Mouse (Mus musculus) adrenal gland, adult 2 months (tissue): ENCODE results near the gene Gtf2a1. TPM values are rescaled to one million over a fixed set of nuclear protein-coding genes. Genes with fewer than 3 reads are reported as not detected.
"Not testable (repeated sequence)": the region's sequence is repeated elsewhere in the genome, so short reads cannot be mapped to it uniquely, and the experiment has no call there.

Source experiments
- DNase-seq: peaks from one replicate; pipeline ENCODE4 v3.0.0; 2021
- long read RNA-seq: library from polyadenylated mRNA; stranded (forward); transcript quantifications from one replicate; pipeline ENCODE4 v2.0.0, GENCODE M21; 2021
- polyA plus RNA-seq: library from polyadenylated mRNA; depleted of rRNA; stranded (reverse); fragments of >200 nt; gene quantifications from 2 replicates; pipeline ENCODE4 v1.2.3, GENCODE M21; 2012; rRNA removed
- total RNA-seq, 2 experiments: library from RNA; stranded (reverse); gene quantifications; 2 replicates each; pipeline ENCODE4 v1.2.3; 2021

The Gtf2a1 gene
- total RNA-seq (10 to 100 TPM; 39.3 to 44.5 TPM), polyA plus RNA-seq (11.9 and 13.4 TPM in 2 replicates)
- long read RNA-seq = 0 reads

GRCm38 (mm10) chr12:91589847-91590690, at the start of gene Gtf2a1:
Gene Gtf2a1 (minus strand): TSS chr12:91590487.
- peak; percentile 97 for DNase-seq

GRCm38 (mm10) chr12:91638351-91638750, 48.1 kb upstream of the Gtf2a1 start:
- peak; percentile 20 for DNase-seq

GRCm38 (mm10) chr12:91637136-91637909, 47.0 kb upstream of the Gtf2a1 start:
- DNase-seq = peak; percentile 25

GRCm38 (mm10) chr12:91626482-91626881, 36.2 kb upstream of the Gtf2a1 start:
- peak; percentile 26 for DNase-seq

GRCm38 (mm10) chr12:91625013-91625412, 34.7 kb upstream of the Gtf2a1 start:
- peak; percentile 33 for DNase-seq

GRCm38 (mm10) chr12:91609425-91609824, 19.1 kb upstream of the Gtf2a1 start:
- DNase-seq = no peak

GRCm38 (mm10) chr12:91607678-91608077, 17.4 kb upstream of the Gtf2a1 start:
- DNase-seq = no peak

- no peak for DNase-seq
Observed at GRCm38 (mm10) chr12:91606651-91607050, 16.4 kb upstream of the Gtf2a1 start.

- DNase-seq = no peak
Observed at GRCm38 (mm10) chr12:91604600-91604999, 14.3 kb upstream of the Gtf2a1 start.

- no peak for DNase-seq
Observed at GRCm38 (mm10) chr12:91592128-91592527, 1.8 kb upstream of the Gtf2a1 start.

GRCm38 (mm10) chr12:91591191-91591590, 904 bp upstream of the Gtf2a1 start:
- DNase-seq = no peak

GRCm38 (mm10) chr12:91590716-91591115, 429 bp upstream of the Gtf2a1 start:
- peak; percentile 82 for DNase-seq

- no peak for DNase-seq
Observed at GRCm38 (mm10) chr12:91589542-91589846, 793 bp downstream of the Gtf2a1 start.

- peak; percentile 78 for DNase-seq
Observed at GRCm38 (mm10) chr12:91588670-91589541, 1.4 kb downstream of the Gtf2a1 start.

- peak; percentile 97 for DNase-seq
Observed at GRCm38 (mm10) chr12:91588176-91588669, 2.1 kb downstream of the Gtf2a1 start.

- DNase-seq = peak; percentile 8
Observed at GRCm38 (mm10) chr12:91587491-91588033, 2.7 kb downstream of the Gtf2a1 start.

- DNase-seq = peak; percentile 13
Observed at GRCm38 (mm10) chr12:91587077-91587476, 3.2 kb downstream of the Gtf2a1 start.

GRCm38 (mm10) chr12:91585815-91586214, 4.5 kb downstream of the Gtf2a1 start:
- DNase-seq = not testable (repeated sequence)

GRCm38 (mm10) chr12:91585206-91585605, 5.1 kb downstream of the Gtf2a1 start:
- peak; percentile 6 for DNase-seq

- DNase-seq = no peak
Observed at GRCm38 (mm10) chr12:91583409-91583808, 6.9 kb downstream of the Gtf2a1 start.

- DNase-seq = no peak
Observed at GRCm38 (mm10) chr12:91582362-91583002, 7.8 kb downstream of the Gtf2a1 start.
